Mouse (Mus musculus) C2C12 (cell line): Measurements from ENCODE around the gene Cnnm2.

ENCODE experiments used
- CEBPB ChIP-seq: IDR thresholded peaks from one replicate; pipeline ENCODE4 v1.6.1; 2011; ENCODE audit warnings: low read depth, mild to moderate bottlenecking, control low read depth, moderate library complexity
- CTCF ChIP-seq: IDR thresholded peaks from one replicate; pipeline ENCODE4 v1.5.1; 2011; ENCODE audit not compliant: control insufficient read depth, insufficient read depth, insufficient read length
- FOSL1 ChIP-seq: IDR thresholded peaks from one replicate; pipeline ENCODE4 v1.8.0; 2011; ENCODE audit warnings: mild to moderate bottlenecking, low read length; ENCODE audit not compliant: poor library complexity, insufficient read depth, severe bottlenecking
- MAX ChIP-seq: IDR thresholded peaks from one replicate; pipeline ENCODE4 v1.6.1; 2011; ENCODE audit warnings: mild to moderate bottlenecking, control low read depth
- MYOD1 ChIP-seq: IDR thresholded peaks from one replicate; pipeline ENCODE4 v1.6.1; 2011; ENCODE audit warnings: low read depth; ENCODE audit not compliant: control insufficient read depth, insufficient read length
- MYOG ChIP-seq: IDR thresholded peaks from one replicate; pipeline ENCODE4 v1.6.1; 2011; ENCODE audit not compliant: control insufficient read depth, insufficient read length; ENCODE audit errors: extremely low read depth
- USF1 ChIP-seq: IDR thresholded peaks from one replicate; pipeline ENCODE4 v1.6.1; 2011; ENCODE audit warnings: low read depth, mild to moderate bottlenecking, control low read depth, moderate library complexity

DNA sequence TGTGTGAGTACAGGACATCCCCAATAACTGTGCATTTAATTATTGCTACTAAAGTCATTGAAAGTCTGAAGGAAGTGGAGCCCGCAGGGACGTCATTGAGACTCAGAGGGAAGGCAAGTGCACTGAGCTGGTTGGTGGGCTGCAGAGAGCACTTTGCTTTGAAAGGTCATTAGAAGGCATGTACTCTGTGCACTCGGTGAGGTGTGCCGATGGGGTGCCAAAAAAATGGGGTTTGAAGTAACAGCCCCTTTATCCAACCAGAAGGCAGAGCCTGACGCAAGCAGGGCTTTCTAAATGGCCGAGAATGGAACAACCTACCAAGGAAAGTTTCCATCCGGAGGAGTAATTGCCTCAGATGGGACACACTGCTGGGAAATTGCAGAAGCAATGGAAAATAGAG is 63.5 kb downstream of the Cnnm2 start:
- no peak for TF ChIP-seq MYOG
- TF ChIP-seq CTCF, result no peak
- no peak for TF ChIP-seq USF1
- no peak for TF ChIP-seq MAX
- no peak for TF ChIP-seq MYOD1
- no peak for TF ChIP-seq CEBPB
- TF ChIP-seq FOSL1, result no peak
